Mouse (Mus musculus) heart, embryonic 15.5 days (tissue): ENCODE measurements around the gene Vangl2. TPM values are rescaled to one million over a fixed set of nuclear protein-coding genes. Genes with fewer than 3 reads are reported as not detected.

Experiments used
- ATAC-seq: fragments of 200-750 bp; cut with Nextera tagmentation; replicated peaks from 2 replicates; pipeline ENCODE4 v1.8.0; 2017; ENCODE audit warnings: low read depth, moderate TSS enrichment; ENCODE audit not compliant: insufficient number of reproducible peaks, insufficient read depth, low FRiP score
- H3K27ac ChIP-seq: fragments of 300-500 bp; sonication (generic); 2 replicates; pipeline ENCODE4 v1.5.1; 2015; ENCODE audit warnings: mild to moderate bottlenecking, inconsistent platforms
- H3K27me3 ChIP-seq: fragments of 300-500 bp; sonication (generic); 2 replicates; pipeline ENCODE4 v1.6.1; 2015; ENCODE audit warnings: inconsistent platforms
- H3K36me3 ChIP-seq: fragments of 300-500 bp; sonication (generic); 2 replicates; pipeline ENCODE4 v1.6.1; 2015; ENCODE audit warnings: mild to moderate bottlenecking, inconsistent platforms
- H3K4me1 ChIP-seq: fragments of 300-500 bp; sonication (generic); replicated peaks from 2 replicates; pipeline ENCODE4 v1.6.1; 2015; ENCODE audit warnings: inconsistent platforms
- H3K4me2 ChIP-seq: fragments of 300-500 bp; sonication (generic); 2 replicates; pipeline ENCODE4 v1.6.1; 2015; ENCODE audit warnings: inconsistent platforms, mild to moderate bottlenecking, moderate library complexity
- H3K4me3 ChIP-seq: fragments of 300-500 bp; sonication (generic); 2 replicates; pipeline ENCODE4 v1.5.1; 2015; ENCODE audit warnings: mild to moderate bottlenecking, inconsistent platforms
- H3K9ac ChIP-seq: fragments of 300-500 bp; sonication (generic); 2 replicates; pipeline ENCODE4 v1.6.1; 2015; ENCODE audit warnings: mild to moderate bottlenecking, inconsistent platforms
- H3K9me3 ChIP-seq: fragments of 300-500 bp; sonication (generic); replicated peaks from 2 replicates; pipeline ENCODE4 v1.6.1; 2016; ENCODE audit warnings: inconsistent platforms
- WGBS: fragments of 180-500 bp; shearing (Covaris S2); methylation state at CpG from one replicate; pipeline ENCODE4 v1.1.7; 2015; ENCODE audit warnings: mixed read lengths; 5-methylcytosine and 5-hydroxymethylcytosine counted together
- polyA plus RNA-seq: library from polyadenylated mRNA; unstranded; fragments of >200 nt; fragmentation: Nextera tagmentation; extraction: Ambion mirVana; gene quantifications from 2 replicates; pipeline ENCODE4 v1.2.1, GENCODE M21; 2015

The Vangl2 gene
- polyA plus RNA-seq, 1 experiment from 2014 or later: 6.7 TPM

DNA sequence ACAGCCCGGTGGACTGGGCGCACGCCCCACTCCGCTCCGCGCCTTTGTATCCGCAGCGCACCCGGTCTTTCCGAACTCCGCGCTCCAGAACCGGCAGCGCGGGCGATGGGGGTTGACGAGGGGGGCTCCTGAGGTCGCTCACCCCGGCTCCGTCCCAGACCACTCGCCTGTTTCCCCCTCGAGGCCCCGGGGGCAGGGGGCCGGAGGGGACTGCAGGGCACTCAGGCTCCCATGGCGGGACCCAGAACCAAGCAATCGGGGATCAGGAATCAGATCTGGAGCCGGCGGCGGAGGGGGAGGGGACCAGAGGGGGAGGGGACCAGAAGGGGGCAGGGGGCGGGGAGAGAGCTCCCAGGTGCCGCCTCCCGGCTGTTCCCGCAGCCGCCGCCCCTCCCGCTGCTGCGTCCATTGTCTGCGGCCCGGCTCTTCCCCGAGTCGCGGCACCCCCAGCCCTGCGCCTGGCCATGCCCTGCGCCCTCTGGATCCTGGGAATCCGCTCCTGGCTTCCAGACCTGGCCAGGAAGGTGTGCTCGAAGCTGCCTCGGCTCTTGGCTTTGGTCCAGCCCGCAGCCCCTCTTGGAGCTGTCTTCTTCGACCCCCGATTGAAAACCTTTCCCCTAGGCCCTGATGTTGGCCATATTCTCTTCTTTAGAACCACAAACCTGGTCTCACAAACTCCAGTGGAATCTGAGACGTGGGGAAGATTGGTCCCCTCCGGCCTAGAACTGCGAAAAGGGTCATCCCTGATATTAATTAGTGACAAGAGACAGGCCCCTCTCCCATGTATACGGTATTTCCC is 1.0 kb downstream of the Vangl2 start:
- H3K4me1 ChIP-seq: peaks cover 30% of the 10 kb centered on the region
- H3K36me3 ChIP-seq: no peaks in the 10 kb centered on the region
- H3K4me3 ChIP-seq: peak overlapping the region; percentile 98
- H3K27ac ChIP-seq: peak overlapping the region; percentile 88
- H3K4me2 ChIP-seq: peak overlapping the region; percentile 85
- no peaks in the 10 kb centered on the region for H3K27me3 ChIP-seq
- 1% methylated on average over 49 of the region's 54 CpGs for WGBS
- peak overlapping the region; percentile 90 for H3K9ac ChIP-seq
- H3K9me3 ChIP-seq: no peaks in the 10 kb centered on the region
- ATAC-seq: peak; percentile 86

DNA sequence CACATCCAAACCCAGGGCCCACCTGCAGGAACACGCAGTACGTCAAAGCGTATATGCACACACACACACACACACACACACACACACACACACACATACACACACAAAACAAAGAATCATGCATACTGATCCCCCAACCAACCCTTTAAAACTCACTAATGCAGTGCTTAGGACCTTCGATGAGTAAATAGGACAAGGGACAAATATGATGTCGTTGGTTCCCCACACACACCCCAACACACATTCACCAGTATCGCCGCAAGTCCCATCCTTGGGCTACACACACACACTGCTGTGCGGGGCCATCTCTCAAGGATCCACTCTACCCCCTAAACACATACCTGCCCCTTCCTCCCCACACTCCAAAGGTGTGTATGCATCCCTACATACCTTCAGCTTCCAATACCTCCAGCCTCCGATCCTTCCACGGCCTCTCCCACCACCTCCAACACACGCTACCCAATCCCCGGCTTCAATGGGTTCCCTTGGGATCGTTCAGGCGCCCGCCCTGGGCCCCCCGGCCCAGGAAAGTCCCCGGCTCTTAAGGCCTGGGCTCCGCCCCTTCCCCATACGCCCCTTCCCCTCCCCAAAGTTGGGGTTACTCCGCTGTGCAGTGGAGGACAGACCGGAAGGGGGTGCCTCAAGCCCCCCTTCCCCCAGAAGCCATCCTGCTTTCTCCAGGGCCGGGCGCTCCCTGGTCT is 1.9 kb downstream of the Vangl2 start:
- Histone ChIP-seq H3K9ac (peak overlapping the region; percentile 90), H3K27ac (peak overlapping the region; percentile 88), H3K27me3 (no peaks in the 10 kb centered on the region), H3K4me3 (peak overlapping the region; percentile 98), H3K4me1 (peaks cover 30% of the 10 kb centered on the region), H3K36me3 (no peaks in the 10 kb centered on the region), H3K9me3 (no peaks in the 10 kb centered on the region), H3K4me2 (peak overlapping the region; percentile 85)
- peak; percentile 53 for ATAC-seq
- 5% methylated on average over 23 of the region's 23 CpGs for WGBS

DNA sequence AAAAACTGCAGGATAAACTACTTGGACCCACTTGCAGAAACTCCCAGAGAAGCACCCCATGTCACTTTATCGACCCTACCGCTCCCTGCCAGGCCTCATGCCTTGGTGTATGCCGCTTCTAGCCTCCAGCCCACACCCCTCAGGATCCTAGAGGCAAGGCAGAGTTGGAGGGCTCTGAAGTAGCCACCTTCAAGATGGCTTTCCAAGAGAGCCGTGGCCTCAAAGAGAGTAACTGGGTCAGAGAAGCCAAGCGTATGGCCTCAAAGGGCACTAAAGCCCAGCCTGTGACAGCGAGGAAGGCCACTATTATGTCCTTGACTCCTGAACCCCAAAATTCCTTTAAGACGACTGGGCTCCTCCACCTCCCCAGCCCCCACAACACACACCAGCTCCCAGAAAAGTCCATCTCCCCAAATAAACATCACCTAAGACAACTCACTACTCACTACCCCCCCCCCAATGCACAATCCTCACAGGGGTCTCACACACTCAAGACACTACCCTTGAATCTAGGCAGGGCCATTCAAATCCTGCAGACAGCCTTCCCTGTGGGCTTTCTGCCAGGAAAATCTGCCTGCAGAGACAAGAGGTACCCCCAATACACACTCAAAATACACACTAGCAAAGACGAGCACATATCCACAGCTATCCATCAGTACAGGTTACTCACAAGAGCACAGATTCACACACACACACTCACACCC is 2.9 kb downstream of the Vangl2 start:
- Histone ChIP-seq H3K4me3 (peak overlapping the region; percentile 98), H3K9ac (no peak overlapping the region), H3K4me2 (peak overlapping the region; percentile 85), H3K9me3 (no peaks in the 10 kb centered on the region), H3K27me3 (no peaks in the 10 kb centered on the region), H3K4me1 (peaks cover 31% of the 10 kb centered on the region), H3K27ac (no peak overlapping the region), H3K36me3 (no peaks in the 10 kb centered on the region)
- WGBS: 63% methylated on average over 8 of the region's 8 CpGs
- ATAC-seq: no peak

GRCm38 (mm10) chr1:172024140-172024895 is 3.9 kb downstream of the Vangl2 start:
- peaks cover 34% of the 10 kb centered on the region for H3K4me1 ChIP-seq

DNA sequence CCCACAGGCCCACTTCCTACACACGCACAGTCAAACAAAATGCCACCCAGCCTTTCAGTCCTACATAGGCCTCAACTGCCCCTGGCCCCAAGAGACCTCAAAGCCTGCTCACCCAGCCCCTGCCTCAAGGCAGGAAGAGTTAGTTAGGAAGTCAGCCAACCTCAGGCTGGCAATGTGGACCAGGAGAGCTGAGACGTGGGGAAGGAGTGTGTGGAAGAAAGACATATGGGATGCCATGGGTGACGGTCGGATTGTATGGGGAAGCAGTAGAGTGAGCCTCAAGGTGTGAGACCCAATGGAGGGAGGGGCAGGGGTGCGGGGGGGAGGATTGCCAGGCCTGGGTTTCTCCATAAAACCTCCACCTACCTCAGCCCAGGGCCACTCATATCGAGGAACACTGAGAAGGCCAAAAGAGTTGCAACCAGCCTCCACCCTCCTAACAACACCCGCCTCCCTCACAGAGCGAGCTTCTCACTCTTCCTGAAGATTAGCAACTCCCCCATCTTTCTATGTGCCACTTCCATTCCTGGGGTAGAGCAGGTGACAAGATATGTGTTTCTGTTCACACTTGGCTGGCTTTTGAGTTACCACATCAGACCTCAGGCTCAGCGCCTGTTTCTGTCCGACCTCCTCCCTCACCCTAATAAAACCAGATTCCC is 8.3 kb downstream of the Vangl2 start:
- Histone ChIP-seq H3K27me3 (no peaks in the 10 kb centered on the region), H3K4me2 (no peak overlapping the region), H3K9me3 (no peaks in the 10 kb centered on the region), H3K36me3 (no peaks in the 10 kb centered on the region), H3K4me3 (no peak overlapping the region), H3K9ac (no peak overlapping the region), H3K4me1 (peaks cover 32% of the 10 kb centered on the region), H3K27ac (no peak overlapping the region)
- ATAC-seq: no peak
- 76% methylated on average over 10 of the region's 10 CpGs for WGBS

More at GRCm38 (mm10) chr1:172024140-172024895, 3.9 kb downstream of the Vangl2 start:
- 63% methylated on average over 9 of the region's 9 CpGs for WGBS
- no peaks in the 10 kb centered on the region for H3K27me3 ChIP-seq
- H3K36me3 ChIP-seq: no peaks in the 10 kb centered on the region
- H3K4me3 ChIP-seq: no peak overlapping the region
- no peak overlapping the region for H3K4me2 ChIP-seq
- H3K27ac ChIP-seq: no peak overlapping the region
- H3K9me3 ChIP-seq: no peaks in the 10 kb centered on the region
- H3K9ac ChIP-seq: no peak overlapping the region
- ATAC-seq: no peak

DNA sequence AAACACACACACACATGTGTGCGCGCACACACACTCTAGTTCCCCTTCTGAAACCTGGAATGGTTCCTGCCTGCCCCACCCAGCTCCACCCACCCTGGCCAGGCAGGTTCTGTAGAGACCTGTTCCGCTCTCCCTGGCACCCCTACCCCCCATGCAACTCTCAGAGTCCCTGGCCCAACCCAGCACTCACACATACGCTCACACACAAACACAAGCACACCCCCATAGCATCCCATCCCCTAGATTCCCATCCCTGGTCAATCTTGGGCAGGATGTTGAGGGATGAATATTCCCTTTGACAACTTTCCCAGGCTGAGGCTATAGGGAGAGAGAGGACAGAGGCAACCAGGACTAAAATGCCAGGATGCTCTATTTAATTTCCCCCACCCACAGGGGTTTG is 8.9 kb downstream of the Vangl2 start:
- no peak overlapping the region for H3K4me3 ChIP-seq
- H3K4me1 ChIP-seq: peaks cover 25% of the 10 kb centered on the region
- H3K9ac ChIP-seq: no peak overlapping the region
- no peaks in the 10 kb centered on the region for H3K36me3 ChIP-seq
- H3K27ac ChIP-seq: no peak overlapping the region
- ATAC-seq: no peak
- 81% methylated on average over 4 of the region's 4 CpGs for WGBS
- H3K9me3 ChIP-seq: no peaks in the 10 kb centered on the region
- H3K27me3 ChIP-seq: no peaks in the 10 kb centered on the region
- no peak overlapping the region for H3K4me2 ChIP-seq

DNA sequence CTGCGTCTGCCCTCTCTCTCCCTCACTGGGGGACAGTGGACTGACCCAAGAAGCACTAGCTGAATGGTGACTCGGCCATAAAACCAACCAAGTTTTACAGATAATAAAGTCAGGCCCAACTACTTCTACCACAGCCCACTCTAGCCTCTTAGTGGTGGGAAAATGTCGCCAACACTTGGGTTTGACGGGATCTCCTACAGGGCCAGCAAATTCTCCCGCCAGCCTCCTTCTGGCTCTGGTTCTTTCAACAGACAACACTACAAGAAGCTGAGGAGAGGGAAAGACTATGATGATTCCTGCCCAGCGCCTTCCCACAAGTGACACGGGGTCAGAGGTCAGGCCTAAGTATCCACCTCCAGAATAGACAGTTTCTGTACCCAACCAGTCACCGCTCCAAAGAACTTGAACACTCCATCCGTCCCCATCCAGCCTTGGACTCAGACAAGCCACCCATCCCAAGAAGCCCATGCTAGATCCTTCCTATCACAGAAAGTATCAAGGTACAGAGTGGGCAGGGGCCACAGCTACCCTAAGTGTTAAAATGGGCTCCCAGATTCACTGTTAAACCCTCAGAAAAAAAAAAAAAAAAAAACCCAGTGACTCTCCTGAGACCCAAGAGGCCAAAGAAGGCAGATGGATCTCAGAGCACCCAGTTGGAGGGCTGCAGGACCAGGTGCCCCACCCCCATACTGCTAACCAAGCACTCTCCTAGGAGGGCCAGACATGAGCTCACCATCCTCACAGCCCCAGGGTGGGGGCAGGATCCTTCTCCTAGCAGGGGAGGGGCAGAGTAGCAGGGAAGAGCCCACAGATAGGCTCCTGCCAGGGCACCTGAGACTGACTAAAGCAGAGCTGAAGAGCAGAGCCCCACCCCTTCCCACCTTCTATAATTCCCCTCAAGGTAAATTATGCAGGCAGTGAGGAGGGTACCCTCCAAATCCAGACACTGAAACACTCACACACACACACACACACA is 9.6 kb downstream of the Vangl2 start:
- WGBS: 85% methylated on average over 9 of the region's 9 CpGs
- Histone ChIP-seq H3K4me1 (peaks cover 23% of the 10 kb centered on the region), H3K9ac (no peak overlapping the region), H3K27ac (no peak overlapping the region), H3K4me3 (no peak overlapping the region), H3K27me3 (no peaks in the 10 kb centered on the region), H3K9me3 (no peaks in the 10 kb centered on the region), H3K4me2 (no peak overlapping the region), H3K36me3 (no peaks in the 10 kb centered on the region)
- ATAC-seq: no peak

GRCm38 (mm10) chr1:172017517-172018070 is 10.7 kb downstream of the Vangl2 start:
- Histone ChIP-seq H3K4me3 (no peak overlapping the region), H3K9ac (no peak overlapping the region), H3K4me1 (peaks cover 23% of the 10 kb centered on the region), H3K36me3 (no peaks in the 10 kb centered on the region; the same call in 1 of the 2 replicates), H3K9me3 (no peaks in the 10 kb centered on the region), H3K4me2 (no peak overlapping the region), H3K27ac (no peak overlapping the region), H3K27me3 (no peaks in the 10 kb centered on the region)
- 74% methylated on average over 6 of the region's 6 CpGs for WGBS
- ATAC-seq: no peak

GRCm38 (mm10) chr1:172016660-172017516 is 11.4 kb downstream of the Vangl2 start:
- peaks cover 26% of the 10 kb centered on the region for H3K4me1 ChIP-seq
- peak overlapping the region; percentile 63; the same call in 1 of the 2 replicates for H3K27ac ChIP-seq
- 0 out of 2 replicates have a peak overlapping the region, but pooled peaks have one; percentile 20 for H3K9ac ChIP-seq
- no peak for ATAC-seq
- peak overlapping the region; percentile 24; the same call in 1 of the 2 replicates for H3K4me2 ChIP-seq
- H3K4me3 ChIP-seq: no peak overlapping the region
- H3K9me3 ChIP-seq: no peaks in the 10 kb centered on the region
- no peaks in the 10 kb centered on the region; the same call in 1 of the 2 replicates for H3K36me3 ChIP-seq
- H3K27me3 ChIP-seq: no peaks in the 10 kb centered on the region
- WGBS: 46% methylated on average over 6 of the region's 6 CpGs
